Mouse (Mus musculus) forebrain, postnatal 0 days (tissue): Measurements from ENCODE around the gene Ggta1. TPM values are rescaled to one million over a fixed set of nuclear protein-coding genes. Genes with fewer than 3 reads are reported as not detected.

Experiments used
- ATAC-seq: fragments of 200-750 bp; cut with Nextera tagmentation; 2 replicates; pipeline ENCODE4 v1.8.0; 2017; ENCODE audit warnings: mild to moderate bottlenecking, moderate library complexity
- DNase-seq: peaks from one replicate; pipeline ENCODE4 v3.0.0-alpha.2; 2015
- H3K27ac ChIP-seq: fragments of 300-500 bp; sonication (generic); 2 replicates; pipeline ENCODE4 v1.5.1; 2014; ENCODE audit warnings: low read depth, mild to moderate bottlenecking, antibody characterized with exemption, low read length, moderate library complexity, mixed read lengths
- H3K27me3 ChIP-seq: fragments of 300-500 bp; sonication (generic); 2 replicates; pipeline ENCODE4 v1.6.1; 2014; ENCODE audit warnings: mild to moderate bottlenecking, low read length, mixed read lengths; ENCODE audit not compliant: insufficient read depth
- H3K36me3 ChIP-seq: fragments of 300-500 bp; sonication (generic); 2 replicates; pipeline ENCODE4 v1.6.1; 2014; ENCODE audit warnings: mild to moderate bottlenecking, moderate library complexity; ENCODE audit not compliant: insufficient read depth
- H3K4me1 ChIP-seq: fragments of 300-500 bp; sonication (generic); 2 replicates; pipeline ENCODE4 v1.6.1; 2014; ENCODE audit warnings: antibody characterized with exemption; ENCODE audit not compliant: insufficient read depth
- H3K4me2 ChIP-seq: fragments of 300-500 bp; sonication (generic); 2 replicates; pipeline ENCODE4 v1.6.1; 2014; ENCODE audit warnings: low read depth, mild to moderate bottlenecking, moderate library complexity
- H3K4me3 ChIP-seq: fragments of 300-500 bp; sonication (generic); 2 replicates; pipeline ENCODE4 v1.5.1; 2014; ENCODE audit warnings: low read depth, low read length, mixed read lengths
- H3K9ac ChIP-seq: fragments of 300-500 bp; sonication (generic); 2 replicates; pipeline ENCODE4 v1.6.1; 2014; ENCODE audit warnings: mild to moderate bottlenecking
- H3K9me3 ChIP-seq: fragments of 300-500 bp; sonication (generic); 2 replicates; pipeline ENCODE4 v1.6.1; 2016; ENCODE audit warnings: low read length
- CTCF ChIP-seq: sonication (generic); IDR thresholded peaks from 2 replicates; pipeline ENCODE4 v1.5.1; 2016; ENCODE audit warnings: antibody characterized with exemption, control low read depth, low read depth
- WGBS: fragments of 180-500 bp; shearing (Covaris S2); extraction: QIAGEN DNeasy Blood & Tissue Kit; methylation state at CpG from one replicate; pipeline ENCODE4 v1.1.7; 2014; 5-methylcytosine and 5-hydroxymethylcytosine counted together
- polyA plus RNA-seq: library from polyadenylated mRNA; unstranded; fragments of >200 nt; fragmentation: Nextera tagmentation; extraction: Ambion mirVana; gene quantifications from 2 replicates; pipeline ENCODE4 v1.2.1, GENCODE M21; 2015
- total RNA-seq: library from RNA; depleted of rRNA; stranded (reverse); fragments of >200 nt; gene quantifications from 2 replicates; pipeline ENCODE4 v1.2.3, GENCODE M21; 2014

Ggta1 gene
- total and polyA plus RNA-seq, 2 experiments from 2014 or later: 4.3 to 6.8 TPM

- no peak for TF ChIP-seq CTCF
- Histone ChIP-seq H3K36me3 (no peaks in the 10 kb centered on the region), H3K27me3 (no peaks in the 10 kb centered on the region), H3K9ac (no peak overlapping the region), H3K4me2 (no peak overlapping the region), H3K9me3 (no peaks in the 10 kb centered on the region), H3K27ac (no peak overlapping the region), H3K4me3 (no peak overlapping the region), H3K4me1 (no peaks in the 10 kb centered on the region)
- ATAC-seq (no peak), DNase-seq (no peak)
- WGBS: 86% methylated on average over 2 of the region's 2 CpGs
Observed at GRCm38 (mm10) chr2:35437796-35438195, 25.2 kb downstream of the Ggta1 start.

GRCm38 (mm10) chr2:35434576-35435123 is 28.4 kb downstream of the Ggta1 start:
- TF ChIP-seq CTCF: no peak
- ATAC-seq (no peak), DNase-seq (no peak)
- no peak overlapping the region for H3K27ac ChIP-seq
- H3K9me3 ChIP-seq: no peaks in the 10 kb centered on the region
- 76% methylated on average over 6 of the region's 6 CpGs for WGBS
- H3K36me3 ChIP-seq: no peaks in the 10 kb centered on the region
- H3K4me2 ChIP-seq: no peak overlapping the region
- H3K4me1 ChIP-seq: no peaks in the 10 kb centered on the region
- H3K4me3 ChIP-seq: no peak overlapping the region
- no peak overlapping the region for H3K9ac ChIP-seq
- no peaks in the 10 kb centered on the region for H3K27me3 ChIP-seq

GRCm38 (mm10) chr2:35433428-35433827 is 29.6 kb downstream of the Ggta1 start:
- WGBS: 68% methylated on average over 4 of the region's 4 CpGs
- no peak for ATAC-seq
- TF ChIP-seq CTCF: no peak
- Histone ChIP-seq H3K9me3 (no peaks in the 10 kb centered on the region), H3K4me2 (no peak overlapping the region), H3K36me3 (no peaks in the 10 kb centered on the region), H3K9ac (no peak overlapping the region), H3K27me3 (no peaks in the 10 kb centered on the region), H3K4me3 (no peak overlapping the region), H3K4me1 (no peaks in the 10 kb centered on the region), H3K27ac (no peak overlapping the region)
- DNase-seq: no peak

GRCm38 (mm10) chr2:35432472-35432871 is 30.6 kb downstream of the Ggta1 start:
- 44% methylated on average over 7 of the region's 7 CpGs for WGBS
- no peak for TF ChIP-seq CTCF

GRCm38 (mm10) chr2:35432011-35432410 is 31.0 kb downstream of the Ggta1 start:
- no peak for TF ChIP-seq CTCF
- 51% methylated on average over 7 of the region's 7 CpGs for WGBS
- no peaks in the 10 kb centered on the region for H3K27me3 ChIP-seq
- no peak for DNase-seq
- no peaks in the 10 kb centered on the region for H3K4me1 ChIP-seq
- no peak overlapping the region for H3K4me3 ChIP-seq
- H3K9ac ChIP-seq: no peak overlapping the region
- H3K27ac ChIP-seq: no peak overlapping the region
- no peak overlapping the region for H3K4me2 ChIP-seq
- H3K9me3 ChIP-seq: no peaks in the 10 kb centered on the region
- H3K36me3 ChIP-seq: no peaks in the 10 kb centered on the region
- peak; percentile 40; the same call in 1 of the 2 replicates for ATAC-seq

More at GRCm38 (mm10) chr2:35432472-35432871, 30.6 kb downstream of the Ggta1 start:
- Histone ChIP-seq H3K36me3 (no peaks in the 10 kb centered on the region), H3K27me3 (no peaks in the 10 kb centered on the region), H3K4me1 (no peaks in the 10 kb centered on the region), H3K4me3 (no peak overlapping the region), H3K4me2 (no peak overlapping the region), H3K9me3 (no peaks in the 10 kb centered on the region), H3K9ac (no peak overlapping the region), H3K27ac (no peak overlapping the region)
- DNase-seq: no peak
- ATAC-seq: no peak

GRCm38 (mm10) chr2:35430806-35431205 is 32.2 kb downstream of the Ggta1 start:
- 82% methylated on average over 8 of the region's 8 CpGs for WGBS
- Histone ChIP-seq H3K9ac (no peak overlapping the region), H3K4me3 (no peak overlapping the region), H3K4me2 (no peak overlapping the region), H3K4me1 (no peaks in the 10 kb centered on the region), H3K36me3 (no peaks in the 10 kb centered on the region), H3K27me3 (no peaks in the 10 kb centered on the region), H3K27ac (no peak overlapping the region), H3K9me3 (no peaks in the 10 kb centered on the region)
- ATAC-seq (no peak), DNase-seq (no peak)
- no peak for TF ChIP-seq CTCF

- WGBS: 88% methylated on average over 4 of the region's 4 CpGs
- Histone ChIP-seq H3K9me3 (no peaks in the 10 kb centered on the region), H3K4me1 (no peaks in the 10 kb centered on the region), H3K36me3 (no peaks in the 10 kb centered on the region), H3K9ac (no peak overlapping the region), H3K27me3 (no peaks in the 10 kb centered on the region), H3K4me2 (no peak overlapping the region), H3K4me3 (no peak overlapping the region), H3K27ac (no peak overlapping the region)
- DNase-seq: no peak
- no peak for ATAC-seq
- TF ChIP-seq CTCF: no peak
Observed at GRCm38 (mm10) chr2:35428615-35429300, 34.3 kb downstream of the Ggta1 start.
